Mouse (Mus musculus): ENCODE results near the gene Cap2.

DNA sequence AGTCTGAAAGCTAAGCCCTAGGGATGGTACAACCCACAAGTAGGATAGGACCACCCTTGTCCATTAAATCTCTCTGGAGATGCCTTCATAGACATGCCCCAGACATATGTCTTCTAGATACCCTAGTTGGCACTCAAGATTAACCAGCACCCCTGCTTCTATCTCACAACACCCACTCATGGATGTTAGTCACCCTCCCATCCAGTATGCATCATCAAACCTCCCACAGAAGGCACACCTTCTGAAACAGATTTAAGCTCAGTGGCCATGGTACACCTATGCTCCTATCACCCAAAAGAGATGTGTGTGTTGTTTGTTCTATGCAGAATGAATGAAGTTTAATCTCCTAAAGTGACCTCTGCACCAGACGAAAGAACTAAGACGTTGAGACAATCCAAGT, 32.1 kb upstream of the Cap2 start:
- TF ChIP-seq TAL1 (IDR thresholded peaks at IDR 0.05; ENCODE audit: low read length) = no peak
- TF ChIP-seq GATA1 (IDR thresholded peaks at IDR 0.05; ENCODE audit: low read length) = no peak

All from erythroblast, embryonic 14.5 days (primary cell).